Mouse (Mus musculus) spleen, embryonic (tissue): ENCODE data around the gene Proser1.

Experiments
- CTCF ChIA-PET: fragments of 350-600 bp; sonication (Branson Sonifier 250); formaldehyde crosslinking; loops from one replicate; lab custom pipeline; 2022; lab: Charles Lee

Gene Proser1

DNA sequence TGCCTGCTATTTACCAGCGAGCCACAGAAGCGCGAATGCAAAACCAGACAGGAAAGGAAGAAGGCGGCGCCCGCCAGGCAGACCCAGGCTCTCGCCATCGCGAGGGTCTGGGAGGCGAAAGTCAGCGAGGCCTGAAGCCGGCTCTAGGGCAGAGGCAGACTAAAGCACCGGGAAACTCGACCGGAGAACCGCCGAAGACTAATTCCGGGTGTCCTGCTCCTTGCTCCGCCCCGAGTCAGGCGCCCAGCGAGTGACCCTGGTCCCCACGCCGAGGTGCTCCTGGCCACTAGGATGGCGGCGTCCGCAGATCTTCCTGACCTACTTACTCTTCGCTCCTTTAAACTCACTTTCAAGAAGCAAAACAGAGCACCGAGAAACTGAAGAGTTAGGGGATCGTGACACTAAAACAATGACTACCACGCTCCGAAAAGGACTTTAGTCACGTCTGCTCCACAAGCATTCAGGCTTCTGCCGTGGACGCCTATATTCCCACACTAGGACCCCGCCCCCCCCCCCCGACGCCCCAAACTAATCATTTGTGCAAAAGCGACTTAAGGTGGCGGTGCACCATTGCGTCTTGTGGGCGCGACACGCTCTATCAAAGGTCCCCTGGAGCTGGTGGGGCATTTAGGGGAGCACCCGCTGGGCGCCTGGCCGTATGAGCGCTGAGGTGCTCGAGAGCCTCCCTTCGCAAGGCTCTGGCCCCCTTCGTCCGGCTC lies at the start of gene Proser1, which contains the start of gene Nhlrc3:
Gene Proser1, plus strand, starts transcription at position 621 of the 719 bp plus-strand sequence.
Gene Nhlrc3, minus strand, starts transcription at position 287 of the 719 bp plus-strand sequence.
- CTCF ChIA-PET = interaction anchor here (0.5 kb wide), 1 partner anchor 14 kb away, joined by 3 read pairs; no protein-coding TSS in a partner anchor

DNA sequence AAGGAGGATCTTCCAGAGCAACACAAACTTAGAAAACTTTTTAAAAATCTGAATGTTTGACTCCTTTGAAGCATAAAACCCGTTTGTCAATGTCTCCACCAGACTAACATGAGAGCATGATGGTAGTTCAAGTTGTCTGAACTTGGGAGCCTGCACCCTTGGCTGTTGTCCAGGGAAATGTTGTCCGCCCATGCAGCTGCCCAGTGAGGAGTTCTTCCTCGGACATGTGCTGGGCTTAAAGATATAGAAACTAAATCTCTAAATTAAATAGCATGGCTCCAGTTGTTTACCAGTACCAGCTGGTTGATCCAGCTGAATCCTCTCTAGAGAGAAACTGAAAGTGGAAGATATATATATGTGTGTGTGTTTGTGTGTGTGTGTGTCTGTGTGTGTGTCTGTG lies 49.5 kb upstream of the Proser1 start:
- CTCF ChIA-PET = no interaction called here

DNA sequence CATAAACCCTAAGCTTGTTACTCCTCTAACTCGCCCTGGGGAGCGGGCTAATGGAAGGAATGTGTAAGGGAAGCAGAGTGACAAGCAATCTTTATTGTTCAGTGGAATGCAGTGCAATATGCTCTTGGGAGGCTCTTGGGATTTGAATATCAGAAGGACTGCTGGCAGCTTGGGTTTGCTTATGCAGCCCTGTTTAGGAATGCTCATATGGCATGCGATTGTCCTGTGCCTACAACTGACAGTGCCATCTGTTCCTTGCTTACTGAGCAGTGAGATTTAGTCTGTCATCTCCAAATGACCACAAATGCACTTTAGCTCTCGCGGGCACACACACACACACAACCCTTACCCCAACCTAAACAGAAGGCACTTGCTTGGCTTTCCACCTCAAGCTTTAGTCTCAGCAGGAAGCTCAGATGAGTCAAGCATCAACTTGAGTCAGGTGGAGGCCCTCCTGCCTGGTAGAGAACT lies 47.4 kb upstream of the Proser1 start:
- CTCF ChIA-PET = no interaction called here

DNA sequence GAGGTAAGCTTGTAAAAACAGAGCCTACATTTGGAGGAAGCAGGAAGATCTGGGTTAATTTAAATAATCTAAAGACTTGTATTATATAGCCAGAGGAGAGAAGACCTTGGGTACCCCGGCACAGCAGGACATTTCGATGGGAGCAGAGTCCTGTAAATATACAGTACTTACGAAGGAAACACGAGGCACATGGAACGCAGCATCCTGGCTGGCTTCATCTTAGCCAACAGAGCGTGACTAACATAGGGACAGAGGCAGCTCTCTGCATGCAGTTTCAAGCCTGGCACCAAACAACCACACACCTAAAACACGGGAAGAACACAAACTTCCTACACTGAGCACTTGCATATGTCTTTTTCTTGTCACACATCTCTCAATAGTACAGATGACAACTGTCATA lies 45.8 kb upstream of the Proser1 start:
- CTCF ChIA-PET = no interaction called here

DNA sequence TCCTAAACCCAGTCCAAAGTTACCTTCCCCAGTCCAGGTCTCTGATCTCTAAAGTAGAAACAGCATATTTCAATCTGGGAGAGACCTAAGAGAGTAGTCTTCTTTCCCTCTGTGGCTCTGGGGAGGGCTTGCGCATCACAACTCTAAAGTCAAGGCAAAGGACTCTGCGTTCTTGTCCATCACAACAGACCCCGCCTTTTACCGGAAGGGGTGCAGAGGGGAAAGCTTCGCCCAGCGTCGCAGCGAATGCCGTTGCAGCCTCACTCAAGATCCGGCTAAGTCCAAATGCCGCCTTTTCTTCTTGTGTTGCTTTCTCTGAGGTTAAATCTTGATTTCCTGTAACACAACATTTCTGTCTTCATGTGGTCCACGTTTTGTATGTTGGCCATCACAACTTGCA lies 41.8 kb upstream of the Proser1 start:
- CTCF ChIA-PET = no interaction called here

DNA sequence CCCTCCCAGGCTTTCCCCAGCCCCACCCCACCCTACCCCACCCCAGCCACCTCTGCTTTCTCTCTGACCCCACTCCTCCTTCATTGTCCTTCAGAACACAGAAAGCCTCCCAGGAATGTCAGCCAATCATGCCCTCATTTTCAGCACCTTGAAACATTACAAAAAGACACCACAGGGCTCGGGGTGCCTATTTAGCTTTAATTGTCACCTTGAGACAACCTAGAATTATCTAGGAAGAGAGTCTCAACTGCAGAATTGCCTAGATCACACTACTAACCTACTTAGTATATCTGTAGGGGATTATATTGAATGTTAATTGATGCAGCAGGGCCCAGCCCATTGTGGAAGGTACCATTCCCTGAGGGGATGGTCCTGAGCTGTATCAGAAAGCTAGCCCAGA lies 40.8 kb upstream of the Proser1 start:
- CTCF ChIA-PET = no interaction called here

DNA sequence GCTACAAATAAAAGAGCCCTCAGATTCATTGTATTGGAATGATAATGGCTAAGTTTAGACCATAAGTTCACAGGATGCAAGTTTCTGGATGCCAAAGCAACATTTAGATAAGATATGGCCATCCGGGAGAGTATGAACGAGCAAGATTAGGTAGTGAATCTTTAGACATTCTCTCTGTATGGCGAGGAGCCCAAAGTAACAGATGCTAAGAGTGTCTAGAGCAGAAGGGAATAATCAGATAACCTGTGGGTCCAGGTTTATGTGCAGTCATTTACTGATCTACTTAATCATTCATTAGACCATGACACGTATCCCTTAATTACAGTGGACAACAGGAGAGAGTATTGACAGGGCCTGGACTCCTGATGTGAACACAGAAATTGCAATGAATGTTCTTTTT lies 39.9 kb upstream of the Proser1 start:
- CTCF ChIA-PET = no interaction called here

DNA sequence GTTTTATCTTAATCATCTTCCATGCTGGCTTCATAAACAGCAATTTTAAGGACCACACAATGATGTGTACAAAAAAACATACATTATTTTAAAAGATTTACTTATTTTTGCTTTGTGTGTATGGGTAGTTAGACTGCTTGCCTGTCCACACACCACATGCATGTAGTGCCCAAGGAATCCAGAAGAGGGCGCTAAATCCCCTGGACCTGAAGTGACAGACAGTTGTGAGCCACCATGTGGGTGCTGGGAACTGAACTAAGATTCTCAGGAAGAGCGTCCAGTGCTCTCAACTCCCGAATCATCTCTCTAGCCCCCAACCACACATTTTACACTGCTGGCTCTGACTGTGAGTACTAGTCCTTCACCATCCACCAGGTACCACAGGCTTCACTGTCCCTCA lies 28.9 kb upstream of the Proser1 start:
- CTCF ChIA-PET = no interaction called here

DNA sequence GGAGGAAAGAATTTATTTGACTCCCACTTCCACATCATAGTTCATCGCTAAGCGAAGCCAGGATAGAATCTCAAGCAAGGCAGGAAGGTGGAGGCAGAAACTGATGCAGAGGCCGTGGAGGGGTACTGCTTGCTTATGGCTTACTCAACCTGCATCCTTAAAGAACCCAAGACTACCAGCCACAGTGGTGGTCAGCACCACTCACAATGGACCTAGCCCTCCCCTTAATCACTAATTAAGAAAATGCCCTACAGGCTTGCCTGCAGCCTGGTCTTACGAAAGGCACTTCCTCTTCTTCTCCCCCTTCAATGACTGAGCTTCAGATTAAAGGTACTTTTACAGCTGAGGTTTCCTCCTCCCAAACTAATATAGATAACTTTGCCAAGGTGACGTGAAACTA lies 26.9 kb upstream of the Proser1 start:
- CTCF ChIA-PET = interaction anchor here (0.6 kb wide), 1 partner anchor 23 kb away, joined by 12 read pairs; no protein-coding TSS in a partner anchor

DNA sequence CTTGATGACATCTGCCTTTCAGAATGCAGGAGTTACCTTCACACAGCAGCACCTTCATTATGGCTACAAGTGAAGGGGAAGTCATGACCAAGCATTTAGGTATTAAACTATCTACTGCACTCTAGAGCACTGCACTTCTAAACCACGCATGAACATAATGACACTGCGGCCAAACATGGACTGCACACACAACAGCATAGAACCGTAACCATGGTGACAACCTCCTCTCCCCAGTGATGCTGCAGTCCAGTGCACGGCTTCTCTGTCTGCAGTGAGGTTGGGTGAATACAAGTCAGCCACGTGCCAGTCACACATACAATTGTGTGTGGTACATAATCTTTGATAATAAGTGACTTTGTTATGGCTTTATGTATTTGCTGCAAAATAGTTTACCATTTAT lies 17.9 kb upstream of the Proser1 start:
- CTCF ChIA-PET = no interaction called here

DNA sequence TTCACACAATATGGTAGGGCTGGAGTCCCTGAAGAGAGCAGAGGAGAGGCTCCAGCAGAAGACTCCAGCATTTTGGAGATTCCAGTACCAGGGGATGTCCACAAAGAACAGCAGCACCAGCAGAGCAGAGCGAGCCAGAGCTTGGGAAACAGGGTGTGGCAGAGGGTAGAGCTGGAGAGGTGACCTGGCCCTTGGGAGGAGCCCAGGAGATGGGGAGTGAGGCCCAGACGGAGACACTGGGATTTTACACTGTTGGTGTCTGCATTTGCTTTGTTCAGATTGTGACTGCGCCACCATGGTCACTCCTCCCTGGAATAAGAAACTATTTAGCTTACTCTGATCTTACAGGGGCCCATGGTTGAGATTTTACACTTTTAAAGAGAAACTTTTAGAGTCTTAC lies 16.7 kb upstream of the Proser1 start:
- CTCF ChIA-PET = interaction anchor here (0.5 kb wide), 1 partner anchor 212 kb away, joined by 3 read pairs; no protein-coding TSS in a partner anchor

DNA sequence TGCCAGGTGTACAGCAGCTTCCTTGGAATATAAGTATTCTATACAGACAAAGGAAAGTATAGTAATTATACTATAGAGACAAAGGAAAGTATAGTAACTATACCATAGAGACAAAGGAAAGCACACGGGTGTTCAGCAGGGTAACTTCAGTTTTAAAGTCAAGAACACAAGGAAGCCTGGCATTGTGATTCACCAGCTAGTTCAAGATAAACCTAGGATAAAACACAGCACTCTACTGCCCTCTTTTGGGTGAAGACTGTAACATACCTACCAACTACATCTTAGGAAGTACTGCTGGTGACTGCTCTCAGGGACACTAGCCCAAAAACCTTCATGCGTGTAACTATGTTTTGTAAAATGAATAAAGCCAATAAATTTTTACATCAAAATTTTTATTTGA lies 15.3 kb upstream of the Proser1 start:
- CTCF ChIA-PET = interaction anchor here (2.0 kb wide), 1 partner anchor 419 kb away, joined by 8 read pairs; no protein-coding TSS in a partner anchor

DNA sequence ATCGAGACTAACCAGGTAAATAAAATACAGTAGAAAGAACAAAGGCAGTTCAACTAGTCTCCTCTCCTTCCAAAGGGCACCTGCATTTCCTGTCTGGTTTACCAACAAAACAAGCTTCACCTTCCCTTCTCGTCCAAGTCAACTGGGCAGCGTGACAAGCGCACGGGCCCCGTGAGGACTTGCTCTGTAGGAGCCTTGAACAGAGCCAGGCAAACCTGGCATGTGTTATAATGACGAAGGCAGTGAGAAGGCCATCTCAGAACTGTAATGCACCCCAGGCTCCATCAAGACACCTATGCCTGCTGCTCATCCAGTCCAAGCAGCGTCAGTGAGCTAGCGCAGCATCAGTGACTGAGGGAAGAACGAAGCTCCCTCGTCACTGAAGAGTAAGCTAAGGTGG lies 12.8 kb upstream of the Proser1 start:
- CTCF ChIA-PET = no interaction called here

DNA sequence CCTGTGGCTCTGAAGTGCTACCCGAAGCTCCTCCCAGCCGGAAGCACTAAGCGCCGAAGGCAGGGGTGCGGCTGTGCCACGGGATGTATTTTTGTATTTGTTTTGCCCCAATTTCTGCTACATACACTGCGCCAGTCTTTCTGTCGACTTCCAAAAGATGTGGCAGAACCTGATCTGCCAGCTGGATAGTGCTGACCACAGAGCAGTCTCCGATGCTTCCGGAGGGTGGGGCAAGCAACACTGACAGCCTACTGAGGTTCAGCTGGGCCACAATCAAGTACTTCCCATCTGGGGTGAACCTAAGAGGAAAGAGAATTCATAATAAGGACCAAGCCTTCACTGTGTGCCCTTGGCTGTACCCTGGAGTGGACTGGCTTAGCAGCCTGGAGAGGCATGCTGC lies 11.1 kb upstream of the Proser1 start:
- CTCF ChIA-PET = no interaction called here

DNA sequence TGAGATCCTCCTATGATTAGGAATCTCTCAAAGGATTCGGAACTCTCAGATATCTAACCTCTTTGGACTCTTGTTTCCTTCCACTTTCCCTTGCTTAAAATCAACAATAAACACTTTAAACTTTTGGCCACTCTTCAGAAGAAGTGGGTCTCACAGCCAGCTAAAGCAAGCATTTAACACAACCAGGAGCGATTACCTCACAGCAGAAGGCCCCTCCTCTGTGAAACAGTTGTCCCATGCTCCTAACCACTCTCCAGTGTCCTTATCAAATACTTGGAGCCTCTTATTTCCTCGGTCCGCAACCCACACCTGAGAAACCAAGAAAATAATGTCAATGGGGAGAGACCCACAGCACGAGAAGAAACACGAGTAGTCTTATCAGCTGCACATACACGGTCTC lies 10.1 kb upstream of the Proser1 start:
- CTCF ChIA-PET = interaction anchor here (0.7 kb wide), 1 partner anchor 1787 kb away, joined by 7 read pairs; no protein-coding TSS in a partner anchor

DNA sequence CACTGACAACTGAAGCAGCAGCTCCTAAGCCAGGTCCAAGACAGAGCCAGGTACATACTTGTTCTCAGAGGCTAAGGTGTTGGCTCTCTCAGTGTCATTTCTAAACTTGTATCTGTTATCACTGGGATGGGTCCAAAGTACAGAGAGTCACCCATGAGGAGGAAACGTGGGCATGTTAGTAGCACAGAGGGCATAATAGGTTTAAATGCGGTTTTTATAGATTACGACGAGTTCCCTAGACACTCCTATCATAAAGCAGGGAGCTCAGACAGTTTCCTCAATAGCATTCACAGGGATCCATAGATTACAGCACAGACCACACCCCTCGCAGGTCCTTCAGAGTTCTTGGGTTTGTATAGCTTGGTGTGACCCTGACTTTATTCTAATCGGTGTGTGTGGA lies 9.5 kb upstream of the Proser1 start:
- CTCF ChIA-PET = no interaction called here

DNA sequence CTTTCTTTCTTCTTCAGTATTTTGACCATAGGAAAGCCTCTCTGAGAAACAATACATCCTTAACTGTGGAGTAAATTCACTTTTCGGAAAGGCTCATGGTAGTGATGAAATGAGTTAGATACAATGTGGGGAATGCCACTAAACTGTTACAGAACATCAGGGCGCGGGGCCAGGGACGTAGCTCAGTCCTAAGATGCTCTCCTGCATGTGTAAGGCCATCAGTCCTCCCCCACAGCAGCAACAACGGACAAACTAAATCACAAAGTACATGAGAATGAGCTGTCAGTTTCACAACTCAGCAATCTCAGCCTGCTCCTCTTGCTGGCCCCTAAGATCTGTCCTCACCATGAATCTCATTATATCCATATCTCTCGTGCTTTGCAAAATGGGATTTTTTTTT lies 8.9 kb upstream of the Proser1 start:
- CTCF ChIA-PET = no interaction called here

DNA sequence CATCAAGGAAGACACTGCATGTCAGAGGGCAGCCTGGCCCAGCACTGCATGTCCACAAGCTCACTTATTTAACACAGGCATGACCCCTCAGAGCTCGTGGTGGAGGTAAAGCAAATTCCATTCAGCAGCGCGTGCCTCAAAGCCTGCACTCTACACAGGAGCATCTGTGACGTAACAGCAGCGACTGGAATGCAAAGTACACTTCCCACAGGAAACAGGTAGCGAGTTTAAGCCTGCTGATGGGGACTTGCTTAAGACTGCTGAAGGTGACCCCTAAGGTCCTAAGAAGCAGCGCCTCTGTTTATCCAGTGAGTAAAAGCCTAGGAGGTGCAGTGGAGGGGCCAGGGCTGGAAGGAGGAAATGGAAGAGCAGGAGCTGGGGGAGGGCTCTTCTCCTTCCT lies 8.5 kb upstream of the Proser1 start:
- CTCF ChIA-PET = no interaction called here

DNA sequence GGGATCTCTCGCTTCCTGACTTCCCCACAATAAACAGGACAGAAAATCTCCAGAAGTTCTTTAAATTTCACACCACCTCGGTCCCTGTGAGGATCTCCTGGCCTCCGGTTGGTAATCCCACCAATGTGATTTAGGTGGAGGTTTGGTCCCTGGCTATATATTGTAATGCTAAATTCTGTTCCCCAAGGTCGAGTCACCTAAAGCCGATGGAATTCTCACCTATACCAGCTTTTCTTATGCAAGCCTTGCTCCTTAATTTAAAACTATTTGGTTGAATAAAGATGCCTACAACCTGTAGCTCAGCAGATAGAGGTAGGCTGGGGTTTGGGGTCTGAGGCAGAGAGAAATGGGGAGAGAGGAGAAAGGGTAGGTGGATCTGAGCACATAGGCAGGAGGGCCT lies 5.7 kb upstream of the Proser1 start:
- CTCF ChIA-PET = no interaction called here

DNA sequence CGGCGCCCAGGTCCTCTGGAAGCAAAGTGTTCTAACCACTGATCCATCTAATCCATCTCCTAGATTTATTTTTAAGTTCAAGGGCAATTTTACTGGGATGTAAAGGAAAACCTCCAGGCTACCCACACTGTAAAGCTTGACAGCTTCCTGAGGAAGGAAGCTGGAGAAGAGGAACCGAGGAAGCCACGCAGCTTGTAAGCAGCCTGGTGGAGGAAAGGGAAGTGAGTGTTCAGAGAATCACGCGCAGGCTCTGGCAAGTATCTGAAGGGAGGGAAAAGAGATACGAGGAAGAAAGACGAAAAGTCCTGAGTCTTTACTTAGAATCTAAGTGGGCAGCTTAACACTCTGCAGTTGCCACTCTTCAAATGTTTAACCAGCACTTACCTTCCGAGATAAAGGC lies 3.4 kb upstream of the Proser1 start:
- CTCF ChIA-PET = no interaction called here

DNA sequence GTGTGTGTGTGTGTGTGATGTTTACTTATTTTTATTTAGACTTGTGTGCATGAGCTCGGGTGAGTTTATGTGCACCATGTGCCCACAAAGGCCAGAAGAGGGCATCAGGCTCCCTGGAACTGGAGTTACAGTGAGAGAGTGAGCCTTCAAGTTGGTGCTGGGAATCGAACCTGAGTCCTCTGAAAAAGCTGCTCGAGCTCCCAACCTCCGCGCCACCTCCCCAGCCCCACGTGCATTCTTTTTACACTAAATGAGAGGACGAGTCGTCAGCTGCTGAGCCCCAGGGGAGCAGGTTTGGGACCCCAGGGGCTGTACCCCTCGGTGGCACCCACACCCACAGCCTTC lies 793 bp upstream of the Proser1 start:
- CTCF ChIA-PET = interaction anchor here (0.5 kb wide), 1 partner anchor 14 kb away, joined by 3 read pairs; no protein-coding TSS in a partner anchor

DNA sequence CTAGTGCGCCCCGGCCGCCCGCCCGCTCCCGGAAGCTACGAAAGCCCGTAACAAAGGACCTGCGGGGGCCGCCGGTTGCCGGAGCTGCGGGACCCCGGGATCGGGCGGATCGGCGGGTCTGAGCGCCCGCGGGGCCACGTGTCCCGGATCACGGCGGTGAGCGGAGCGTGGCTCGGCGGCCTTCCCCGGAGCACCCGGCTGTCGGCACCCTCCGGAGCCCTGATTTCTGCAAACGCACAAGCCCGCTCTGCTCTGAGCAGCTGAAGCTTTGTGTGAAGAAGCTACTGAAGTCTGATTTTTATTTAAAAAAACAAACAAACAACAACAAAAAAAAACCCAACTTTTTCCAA lies 274 bp downstream of the Proser1 start:
- CTCF ChIA-PET = no interaction called here

DNA sequence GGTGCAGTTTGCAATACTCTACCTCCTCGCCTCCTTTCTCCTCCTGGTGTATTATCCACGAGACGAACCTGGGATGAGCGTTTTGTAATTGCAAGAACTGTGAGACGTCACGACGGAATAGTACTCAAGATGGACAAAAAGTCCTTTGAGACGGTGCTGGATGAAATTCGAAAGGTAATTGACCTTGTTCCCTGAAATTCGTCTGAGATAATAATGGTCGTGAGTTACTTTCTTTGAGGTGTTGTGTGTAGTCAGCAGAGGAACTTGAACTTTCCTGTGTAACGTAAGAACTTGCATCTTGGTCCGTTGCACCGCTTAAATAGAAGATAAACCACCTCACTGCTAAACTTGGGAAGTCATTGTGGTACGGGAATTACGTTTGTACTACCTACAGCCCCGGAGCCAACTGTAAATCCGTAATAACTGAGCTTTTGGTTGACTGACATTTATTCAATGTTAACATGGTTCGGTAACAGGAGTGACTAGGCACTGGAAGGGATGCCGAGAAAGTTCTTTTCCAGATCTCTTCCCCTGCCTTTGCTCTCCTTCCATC lies 756 bp downstream of the Proser1 start:
- CTCF ChIA-PET = no interaction called here
